Mouse (Mus musculus) heart, embryonic 15.5 days (tissue): ENCODE measurements around the gene Sectm1a. TPM values are rescaled to one million over a fixed set of nuclear protein-coding genes. Genes with fewer than 3 reads are reported as not detected.

Experiments used
- ATAC-seq: fragments of 200-750 bp; cut with Nextera tagmentation; replicated peaks from 2 replicates; pipeline ENCODE4 v1.8.0; 2017; ENCODE audit warnings: low read depth, moderate TSS enrichment; ENCODE audit not compliant: insufficient number of reproducible peaks, insufficient read depth, low FRiP score
- H3K27ac ChIP-seq: fragments of 300-500 bp; sonication (generic); 2 replicates; pipeline ENCODE4 v1.5.1; 2015; ENCODE audit warnings: mild to moderate bottlenecking, inconsistent platforms
- H3K27me3 ChIP-seq: fragments of 300-500 bp; sonication (generic); 2 replicates; pipeline ENCODE4 v1.6.1; 2015; ENCODE audit warnings: inconsistent platforms
- H3K36me3 ChIP-seq: fragments of 300-500 bp; sonication (generic); 2 replicates; pipeline ENCODE4 v1.6.1; 2015; ENCODE audit warnings: mild to moderate bottlenecking, inconsistent platforms
- H3K4me1 ChIP-seq: fragments of 300-500 bp; sonication (generic); replicated peaks from 2 replicates; pipeline ENCODE4 v1.6.1; 2015; ENCODE audit warnings: inconsistent platforms
- H3K4me2 ChIP-seq: fragments of 300-500 bp; sonication (generic); 2 replicates; pipeline ENCODE4 v1.6.1; 2015; ENCODE audit warnings: inconsistent platforms, mild to moderate bottlenecking, moderate library complexity
- H3K4me3 ChIP-seq: fragments of 300-500 bp; sonication (generic); 2 replicates; pipeline ENCODE4 v1.5.1; 2015; ENCODE audit warnings: mild to moderate bottlenecking, inconsistent platforms
- H3K9ac ChIP-seq: fragments of 300-500 bp; sonication (generic); 2 replicates; pipeline ENCODE4 v1.6.1; 2015; ENCODE audit warnings: mild to moderate bottlenecking, inconsistent platforms
- H3K9me3 ChIP-seq: fragments of 300-500 bp; sonication (generic); replicated peaks from 2 replicates; pipeline ENCODE4 v1.6.1; 2016; ENCODE audit warnings: inconsistent platforms
- WGBS: fragments of 180-500 bp; shearing (Covaris S2); methylation state at CpG from one replicate; pipeline ENCODE4 v1.1.7; 2015; ENCODE audit warnings: mixed read lengths; 5-methylcytosine and 5-hydroxymethylcytosine counted together
- polyA plus RNA-seq: library from polyadenylated mRNA; unstranded; fragments of >200 nt; fragmentation: Nextera tagmentation; extraction: Ambion mirVana; gene quantifications from 2 replicates; pipeline ENCODE4 v1.2.1, GENCODE M21; 2015

Sectm1a gene
- polyA plus RNA-seq, result 0.30 TPM in 1 of 2 replicates, not detected in the other

- no peak within 1 kb of the TSS for H3K4me2 ChIP-seq
- H3K9me3 ChIP-seq, result no peaks in the 10 kb centered on the region
- ATAC-seq, result no peak
- no peak within 1 kb of the TSS for H3K4me3 ChIP-seq
- no peak within 1 kb of the TSS for H3K27ac ChIP-seq
- H3K4me1 ChIP-seq, result no peaks in the 10 kb centered on the region
- no peak within 1 kb of the TSS for H3K9ac ChIP-seq
- no peaks in the 10 kb centered on the region for H3K36me3 ChIP-seq
- H3K27me3 ChIP-seq, result no peaks in the 10 kb centered on the region
- 70% methylated on average over 3 of the region's 3 CpGs for WGBS
Observed at GRCm38 (mm10) chr11:121081120-121081519, at the start of gene Sectm1a. TSS of gene Sectm1a (minus strand) at chr11:121081220.

GRCm38 (mm10) chr11:121129616-121130015 lies 48.6 kb upstream of the Sectm1a start:
- Histone ChIP-seq H3K9ac (no peak overlapping the region), H3K27me3 (no peaks in the 10 kb centered on the region), H3K27ac (no peak overlapping the region), H3K4me3 (no peak overlapping the region), H3K4me1 (no peaks in the 10 kb centered on the region), H3K9me3 (no peaks in the 10 kb centered on the region), H3K4me2 (no peak overlapping the region), H3K36me3 (no peaks in the 10 kb centered on the region)
- 85% methylated on average over 1 of the region's 1 CpGs for WGBS
- no peak for ATAC-seq

GRCm38 (mm10) chr11:121127441-121127840 lies 46.4 kb upstream of the Sectm1a start:
- H3K27ac ChIP-seq, result no peak overlapping the region
- WGBS, result 88% methylated on average over 3 of the region's 3 CpGs

GRCm38 (mm10) chr11:121126395-121126794 lies 45.4 kb upstream of the Sectm1a start:
- H3K4me2 ChIP-seq, result no peak overlapping the region
- H3K36me3 ChIP-seq, result no peaks in the 10 kb centered on the region
- no peaks in the 10 kb centered on the region for H3K27me3 ChIP-seq
- no peak overlapping the region for H3K4me3 ChIP-seq
- H3K9ac ChIP-seq, result no peak overlapping the region
- H3K4me1 ChIP-seq, result peaks cover 11% of the 10 kb centered on the region
- WGBS, result 81% methylated on average over 1 of the region's 1 CpGs
- no peak for ATAC-seq
- H3K27ac ChIP-seq, result no peak overlapping the region
- no peaks in the 10 kb centered on the region for H3K9me3 ChIP-seq

More at GRCm38 (mm10) chr11:121127441-121127840, 46.4 kb upstream of the Sectm1a start:
- Histone ChIP-seq H3K27me3 (no peaks in the 10 kb centered on the region), H3K36me3 (no peaks in the 10 kb centered on the region), H3K4me2 (no peak overlapping the region), H3K9ac (no peak overlapping the region), H3K4me1 (peaks cover 1% of the 10 kb centered on the region; the same call in 1 of the 2 replicates), H3K9me3 (no peaks in the 10 kb centered on the region), H3K4me3 (no peak overlapping the region)
- ATAC-seq, result no peak

- no peaks in the 10 kb centered on the region for H3K36me3 ChIP-seq
- no peaks in the 10 kb centered on the region for H3K27me3 ChIP-seq
- no peak overlapping the region for H3K4me2 ChIP-seq
- H3K4me1 ChIP-seq, result peaks cover 13% of the 10 kb centered on the region
- no peak overlapping the region for H3K4me3 ChIP-seq
- H3K9ac ChIP-seq, result no peak overlapping the region
- ATAC-seq, result no peak
- H3K9me3 ChIP-seq, result no peaks in the 10 kb centered on the region
- H3K27ac ChIP-seq, result no peak overlapping the region
- 48% methylated on average over 3 of the region's 3 CpGs for WGBS
Observed at GRCm38 (mm10) chr11:121125522-121126172, 44.6 kb upstream of the Sectm1a start.

GRCm38 (mm10) chr11:121123438-121123837 lies 42.4 kb upstream of the Sectm1a start:
- no peak for ATAC-seq
- H3K4me3 ChIP-seq, result no peak overlapping the region
- WGBS, result 84% methylated on average over 4 of the region's 4 CpGs
- no peaks in the 10 kb centered on the region for H3K36me3 ChIP-seq
- H3K9ac ChIP-seq, result no peak overlapping the region
- peaks cover 13% of the 10 kb centered on the region for H3K4me1 ChIP-seq
- no peaks in the 10 kb centered on the region for H3K9me3 ChIP-seq
- H3K27ac ChIP-seq, result no peak overlapping the region
- H3K27me3 ChIP-seq, result no peaks in the 10 kb centered on the region
- no peak overlapping the region for H3K4me2 ChIP-seq

GRCm38 (mm10) chr11:121122024-121122670 lies 41.1 kb upstream of the Sectm1a start:
- H3K36me3 ChIP-seq, result no peaks in the 10 kb centered on the region
- H3K9ac ChIP-seq, result no peak overlapping the region
- peaks cover 13% of the 10 kb centered on the region for H3K4me1 ChIP-seq
- 0 out of 2 replicates have a peak, but pooled peaks cover 3% of the 10 kb centered on the region for H3K27me3 ChIP-seq
- ATAC-seq, result no peak
- H3K4me2 ChIP-seq, result no peak overlapping the region
- 13% methylated on average over 2 of the region's 2 CpGs for WGBS
- peak overlapping the region; percentile 37 for H3K27ac ChIP-seq
- H3K4me3 ChIP-seq, result no peak overlapping the region
- H3K9me3 ChIP-seq, result no peaks in the 10 kb centered on the region

- 42% methylated on average over 3 of the region's 3 CpGs for WGBS
- no peak for ATAC-seq
- peak overlapping the region; percentile 37 for H3K27ac ChIP-seq
Observed at GRCm38 (mm10) chr11:121121151-121121550, 40.1 kb upstream of the Sectm1a start.

GRCm38 (mm10) chr11:121118577-121118976 lies 37.6 kb upstream of the Sectm1a start, which contains the start of gene Tex19.2:
TSS of gene Tex19.2 (minus strand) at chr11:121118677.
- Histone ChIP-seq H3K9me3 (no peaks in the 10 kb centered on the region), H3K36me3 (no peaks in the 10 kb centered on the region), H3K4me2 (no peak within 1 kb of the TSS), H3K4me3 (no peak within 1 kb of the TSS), H3K27ac (no peak within 1 kb of the TSS), H3K4me1 (peaks cover 13% of the 10 kb centered on the region), H3K9ac (no peak within 1 kb of the TSS), H3K27me3 (peaks cover 3% of the 10 kb centered on the region)
- no peak for ATAC-seq
- WGBS, result 82% methylated on average over 3 of the region's 3 CpGs

More at GRCm38 (mm10) chr11:121121151-121121550, 40.1 kb upstream of the Sectm1a start:
- Histone ChIP-seq H3K9ac (no peak overlapping the region), H3K27me3 (peaks cover 3% of the 10 kb centered on the region; the same call in 1 of the 2 replicates), H3K4me2 (no peak overlapping the region), H3K4me3 (no peak overlapping the region), H3K9me3 (no peaks in the 10 kb centered on the region), H3K36me3 (no peaks in the 10 kb centered on the region), H3K4me1 (peaks cover 13% of the 10 kb centered on the region)

GRCm38 (mm10) chr11:121118106-121118505 lies 37.1 kb upstream of the Sectm1a start:
- no peak overlapping the region for H3K27ac ChIP-seq
- peaks cover 13% of the 10 kb centered on the region for H3K4me1 ChIP-seq
- no peaks in the 10 kb centered on the region for H3K36me3 ChIP-seq
- no peaks in the 10 kb centered on the region for H3K9me3 ChIP-seq
- H3K4me2 ChIP-seq, result no peak overlapping the region
- peaks cover 3% of the 10 kb centered on the region for H3K27me3 ChIP-seq
- ATAC-seq, result no peak
- H3K4me3 ChIP-seq, result no peak overlapping the region
- 91% methylated on average over 18 of the region's 18 CpGs for WGBS
- H3K9ac ChIP-seq, result no peak overlapping the region

GRCm38 (mm10) chr11:121112091-121112775 lies 31.2 kb upstream of the Sectm1a start:
- Histone ChIP-seq H3K27ac (no peak overlapping the region), H3K27me3 (no peaks in the 10 kb centered on the region; the same call in none of the 2 replicates), H3K9me3 (no peaks in the 10 kb centered on the region), H3K4me1 (peaks cover 34% of the 10 kb centered on the region), H3K36me3 (no peaks in the 10 kb centered on the region), H3K4me3 (no peak overlapping the region), H3K9ac (no peak overlapping the region), H3K4me2 (no peak overlapping the region)
- ATAC-seq, result no peak
- 66% methylated on average over 5 of the region's 5 CpGs for WGBS
